Mouse (Mus musculus) ES-Bruce4 (cell line): ENCODE data around the gene Smyd1.

Experiments used
- CTCF ChIP-seq: IDR thresholded peaks from one replicate; pipeline ENCODE4 v1.8.1; 2011; ENCODE audit warnings: low read depth, low read length
- POLR2A ChIP-seq: IDR thresholded peaks from one replicate; pipeline ENCODE4 v1.8.1; 2011; ENCODE audit warnings: low read length; ENCODE audit not compliant: insufficient read depth

DNA sequence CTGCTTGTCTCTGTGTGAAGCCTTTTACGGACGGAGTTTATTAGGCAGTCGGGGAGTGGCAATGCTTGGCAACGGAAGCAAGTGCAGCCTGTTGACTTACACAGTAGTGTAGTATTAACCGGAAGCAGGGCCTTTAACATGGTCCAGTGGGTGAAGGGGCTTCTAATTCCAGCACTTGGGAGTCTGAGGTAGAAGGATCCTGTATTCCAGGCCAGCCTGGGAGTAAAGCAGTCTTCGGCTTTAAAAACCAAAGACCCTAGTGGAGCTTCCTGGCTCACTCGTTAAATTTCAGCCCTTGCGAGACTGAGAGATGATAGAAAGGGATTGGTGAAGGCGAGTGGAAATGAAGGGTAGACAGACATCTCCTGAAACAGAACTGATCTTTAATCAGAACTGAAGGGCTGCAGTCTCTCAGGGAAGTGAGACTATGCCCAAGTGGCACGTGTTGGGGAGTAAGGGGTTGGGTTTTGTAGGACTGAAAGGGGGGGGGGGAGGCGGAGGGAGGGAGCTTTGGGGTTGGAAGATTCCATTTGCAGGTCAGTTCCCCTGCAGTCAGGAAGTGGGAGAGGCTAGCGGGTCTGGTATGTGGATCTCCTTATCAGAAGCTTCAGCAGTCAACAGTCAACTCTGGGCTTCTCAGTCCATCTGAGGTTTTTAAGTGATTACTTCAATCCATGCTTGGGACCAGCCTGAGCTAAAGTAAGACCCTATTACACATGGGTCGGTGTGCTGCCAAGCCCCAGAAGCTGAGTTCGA is 51.6 kb downstream of the Smyd1 start:
- TF ChIP-seq POLR2A = peak; percentile 70
- TF ChIP-seq CTCF = no peak
